Mouse (Mus musculus): Measurements from ENCODE around the gene Chchd10. TPM values are rescaled to one million over a fixed set of nuclear protein-coding genes. Genes with fewer than 3 reads are reported as not detected.

The Chchd10 gene
- polyA plus RNA-seq, 1 experiment = 348 TPM

- WGBS = 4% methylated on average over 22 of the region's 22 CpGs
- DNase-seq (ENCODE audit: low read depth, low spot score) = no peak
These were observed 11.0 kb upstream of the Chchd10 start for GRCm38 (mm10) chr10:75921726-75922560.

GRCm38 (mm10) chr10:75924324-75924723 lies 8.6 kb upstream of the Chchd10 start:
- WGBS = 53% methylated on average over 2 of the region's 2 CpGs

GRCm38 (mm10) chr10:75926396-75926795 lies 6.5 kb upstream of the Chchd10 start:
- WGBS = 90% methylated on average over 13 of the region's 13 CpGs
- DNase-seq (ENCODE audit: low read depth, low spot score) = no peak

More at GRCm38 (mm10) chr10:75924324-75924723, 8.6 kb upstream of the Chchd10 start:
- DNase-seq (ENCODE audit: low read depth, low spot score) = no peak

- 9% methylated on average over 6 of the region's 6 CpGs for WGBS
- no peak for DNase-seq (ENCODE audit: low read depth, low spot score)
These were observed 2.6 kb upstream of the Chchd10 start for GRCm38 (mm10) chr10:75930304-75930703.

GRCm38 (mm10) chr10:75931311-75931710 lies 1.6 kb upstream of the Chchd10 start:
- WGBS = 36% methylated on average over 7 of the region's 7 CpGs
- no peak for DNase-seq (ENCODE audit: low read depth, low spot score)

GRCm38 (mm10) chr10:75932081-75932678 lies 750 bp upstream of the Chchd10 start:
- WGBS = 5% methylated on average over 44 of the region's 44 CpGs
- no peak for DNase-seq (ENCODE audit: low read depth, low spot score)

GRCm38 (mm10) chr10:75934991-75935390 lies 2.1 kb downstream of the Chchd10 start:
- 60% methylated on average over 1 of the region's 1 CpGs for WGBS
- no peak for DNase-seq (ENCODE audit: low read depth, low spot score)

- peak; percentile 86 for DNase-seq (ENCODE audit: low read depth, low spot score)
These were observed 3.0 kb downstream of the Chchd10 start, which contains the start of gene Mmp11 for GRCm38 (mm10) chr10:75935680-75936541. Gene Mmp11, minus strand, starts transcription at chr10:75936496.

GRCm38 (mm10) chr10:75936909-75937667 lies 4.2 kb downstream of the Chchd10 start:
- WGBS = 52% methylated on average over 18 of the region's 18 CpGs
- no peak for DNase-seq (ENCODE audit: low read depth, low spot score)

More at GRCm38 (mm10) chr10:75935680-75936541, 3.0 kb downstream of the Chchd10 start, which contains the start of gene Mmp11:
- 6% methylated on average over 51 of the region's 51 CpGs for WGBS

GRCm38 (mm10) chr10:75937851-75938643 lies 5.1 kb downstream of the Chchd10 start:
- DNase-seq (ENCODE audit: low read depth, low spot score) = no peak
- 54% methylated on average over 10 of the region's 10 CpGs for WGBS

GRCm38 (mm10) chr10:75939481-75940234 lies 6.7 kb downstream of the Chchd10 start:
- no peak for DNase-seq (ENCODE audit: low read depth, low spot score)
- WGBS = 64% methylated on average over 9 of the region's 9 CpGs

GRCm38 (mm10) chr10:75940520-75940919 lies 7.6 kb downstream of the Chchd10 start, which contains the start of gene Gm867:
Gene Gm867, minus strand, starts transcription at chr10:75940672.
- DNase-seq (ENCODE audit: low read depth, low spot score) = no peak
- WGBS = 84% methylated on average over 5 of the region's 5 CpGs

GRCm38 (mm10) chr10:75941042-75941824 lies 8.3 kb downstream of the Chchd10 start:
- no peak for DNase-seq (ENCODE audit: low read depth, low spot score)
- 82% methylated on average over 9 of the region's 9 CpGs for WGBS

- 75% methylated on average over 15 of the region's 15 CpGs for WGBS
- DNase-seq (ENCODE audit: low read depth, low spot score) = no peak
These were observed 10.0 kb downstream of the Chchd10 start, which contains the start of gene Vpreb3 for GRCm38 (mm10) chr10:75942736-75943477. Gene Vpreb3, plus strand, starts transcription at chr10:75943057.

GRCm38 (mm10) chr10:75944066-75944772 lies 11.3 kb downstream of the Chchd10 start:
- DNase-seq (ENCODE audit: low read depth, low spot score) = no peak
- WGBS = 46% methylated on average over 11 of the region's 11 CpGs

GRCm38 (mm10) chr10:75945213-75945612 lies 12.3 kb downstream of the Chchd10 start:
- 92% methylated on average over 7 of the region's 7 CpGs for WGBS

More at GRCm38 (mm10) chr10:75945213-75945612, 12.3 kb downstream of the Chchd10 start:
- DNase-seq (ENCODE audit: low read depth, low spot score) = no peak
